Comparison of ENCODE assay signal across 10 mouse cellular contexts in genomic region chr10:58663417-58663816, GRCm38 (mm10). TPM values are rescaled to one million over a fixed set of nuclear protein-coding genes. Genes with fewer than 3 reads are reported as not detected.
A peak's percentile ranks its signal among the peaks of the same experiment; 100 is the strongest.
DNase-seq lines count a peak whose midpoint lies in the region; ATAC-seq and TF ChIP-seq lines count a peak whose summit lies in the region.
"Had no signal": no experiment of that assay in that cellular context is flagged by ENCODE, and none has a peak within 500 bp of the region (broad histone marks: within the 10 kb centered on the region; RNA-seq: fewer than 3 reads in every experiment).

No protein-coding gene starts in this region.

- no peak for TF ChIP-seq CTCF in hindbrain, postnatal 0 days (IDR thresholded peaks at IDR 0.05; ENCODE audit: low read depth)

- H3K4me3 ChIP-seq in hindbrain, postnatal 0 days (ENCODE audit: low read length): no peak overlapping the region
- no peak overlapping the region for H3K4me3 ChIP-seq in liver, embryonic 11.5 days (ENCODE audit: low read depth, low read length)
- H3K4me3 ChIP-seq: layer of hippocampus, adult 2 months; stomach, embryonic 15.5 days had no signal

- H3K27me3 ChIP-seq in hindbrain, postnatal 0 days (ENCODE audit: insufficient read depth, low read length): no peaks in the 10 kb centered on the region
- no peaks in the 10 kb centered on the region for H3K27me3 ChIP-seq in liver, embryonic 11.5 days (replicated peaks; ENCODE audit: control insufficient read depth, insufficient read depth, low read length)
- H3K27me3 ChIP-seq: stomach, embryonic 15.5 days had no signal

- ATAC-seq in hindbrain, postnatal 0 days: peak; percentile 91
- no peak for ATAC-seq in liver, embryonic 11.5 days (replicated peaks; ENCODE audit: low FRiP score)
- ATAC-seq in monocyte, adult 5-6 weeks (replicated peaks; ENCODE audit: insufficient number of reproducible peaks, low FRiP score, low TSS enrichment, poor library complexity, severe bottlenecking): no peak

- no peak overlapping the region for H3K4me2 ChIP-seq in hindbrain, postnatal 0 days (ENCODE audit: low read depth, low read length)
- H3K4me2 ChIP-seq in liver, embryonic 11.5 days: no peak overlapping the region
- H3K4me2 ChIP-seq: stomach, embryonic 15.5 days had no signal

- no peak overlapping the region for H3K9ac ChIP-seq in hindbrain, postnatal 0 days (replicated peaks; ENCODE audit: low read length)
- no peak overlapping the region for H3K9ac ChIP-seq in liver, embryonic 11.5 days (ENCODE audit: low read depth, low read length)
- H3K9ac ChIP-seq: stomach, embryonic 15.5 days had no signal

- no peaks in the 10 kb centered on the region; the same call in 1 of the 2 replicates for H3K4me1 ChIP-seq in hindbrain, postnatal 0 days (ENCODE audit: insufficient read depth, low read length)
- no peaks in the 10 kb centered on the region for H3K4me1 ChIP-seq in liver, embryonic 11.5 days (replicated peaks; ENCODE audit: control insufficient read depth, insufficient read depth, low read length)
- H3K4me1 ChIP-seq: stomach, embryonic 15.5 days had no signal

- peak overlapping the region; percentile 32; the same call in 1 of the 2 replicates for H3K27ac ChIP-seq in hindbrain, postnatal 0 days
- no peak overlapping the region for H3K27ac ChIP-seq in liver, embryonic 11.5 days (ENCODE audit: low read depth, low read length)
- H3K27ac ChIP-seq: layer of hippocampus, adult 2 months had no signal

- no peaks in the 10 kb centered on the region for H3K36me3 ChIP-seq in hindbrain, postnatal 0 days (ENCODE audit: insufficient read depth, low read length)
- H3K36me3 ChIP-seq in liver, embryonic 11.5 days (ENCODE audit: control insufficient read depth, insufficient read depth, low read length): no peaks in the 10 kb centered on the region
- H3K36me3 ChIP-seq: stomach, embryonic 15.5 days had no signal

- DNase-seq in cerebellum, postnatal 10 days: peak; percentile 82 to 90
- no peak for DNase-seq in cerebellum, adult 9-10 months
- peak; percentile 29 to 53 for DNase-seq in left cerebral cortex, postnatal 10 days (ENCODE audit: extremely low spot score in 1 of 2, low spot score in 2 of 2)
- DNase-seq in left cerebral cortex, postnatal 36 days (ENCODE audit: low spot score in 2 of 2): no peak
- DNase-seq in gastrocnemius, adult 18-20 months (ENCODE audit: low spot score): peak; percentile 41
- peak; percentile 78 for DNase-seq in hindbrain, postnatal 0 days (ENCODE audit: low spot score)
- no peak for DNase-seq in liver, embryonic 11.5 days (ENCODE audit: low spot score)

- 39% methylated on average over 6 of the region's 6 CpGs for WGBS in hindbrain, postnatal 0 days
- 87% methylated on average over 6 of the region's 6 CpGs for WGBS in liver, embryonic 11.5 days

- intact Hi-C loops in left cerebral cortex, postnatal 10 days (cut with DNase I): no loop called here
- intact Hi-C loops in left cerebral cortex, postnatal 36 days (cut with DNase I): no loop called here

- no peaks in the 10 kb centered on the region for H3K9me3 ChIP-seq in hindbrain, postnatal 0 days (ENCODE audit: low read length)
- H3K9me3 ChIP-seq in liver, embryonic 11.5 days (ENCODE audit: control insufficient read depth, low read length): no peaks in the 10 kb centered on the region
- H3K9me3 ChIP-seq: stomach, embryonic 15.5 days had no signal

RNA-seq across cellular contexts. Expression of gene Edar, which starts 12.0 kb away (rescaled TPM):
- total RNA-seq in left cerebral cortex, postnatal 10 days (2021): under 1 TPM; 0.41 to 0.43 TPM
- under 1 TPM; 0.49 to 0.50 TPM for total RNA-seq in left cerebral cortex, postnatal 36 days (2021)
- under 1 TPM in 1 of 2 experiments, not detected in 1; 0.14 TPM for total RNA-seq in gastrocnemius, adult 18-20 months (2021)
- total RNA-seq in hindbrain, postnatal 0 days (2014; rRNA removed): 0.11 and 0.16 TPM in 2 replicates
- polyA plus RNA-seq in hindbrain, postnatal 0 days (2015; fragmentation: Nextera tagmentation; extraction: Ambion mirVana): 0.08 TPM in 2 replicates
- polyA plus RNA-seq in liver, embryonic 11.5 days (2014; fragmentation: Nextera tagmentation; extraction: Ambion mirVana): 0.04 TPM in 1 of 2 replicates, not detected in the other
- total RNA-seq in monocyte, adult 5-6 weeks (2017): not detected in 3 replicates

RNA-seq across cellular contexts. Expression of gene Gm17542, which starts 54.6 kb away (rescaled TPM):
- not detected for total RNA-seq in left cerebral cortex, postnatal 10 days (2021)
- not detected for total RNA-seq in left cerebral cortex, postnatal 36 days (2021)
- not detected for total RNA-seq in gastrocnemius, adult 18-20 months (2021)
- total RNA-seq in hindbrain, postnatal 0 days (2014; rRNA removed): not detected in 2 replicates
- not detected in 2 replicates for polyA plus RNA-seq in hindbrain, postnatal 0 days (2015; fragmentation: Nextera tagmentation; extraction: Ambion mirVana)
- not detected in 2 replicates for polyA plus RNA-seq in liver, embryonic 11.5 days (2014; fragmentation: Nextera tagmentation; extraction: Ambion mirVana)
- not detected in 3 replicates for total RNA-seq in monocyte, adult 5-6 weeks (2017)
- total RNA-seq: layer of hippocampus, adult 2 months had no signal
- polyA plus RNA-seq: stomach, embryonic 15.5 days had no signal

Comparison
In these comparisons a context has a peak if more than half of its experiments do, and no peak if none do; other contexts are left out.
1. DNase-seq: peak in cerebellum, postnatal 10 days (2 of 2), left cerebral cortex, postnatal 10 days (2 of 2), gastrocnemius, adult 18-20 months (single experiment) and hindbrain, postnatal 0 days (single experiment); none in cerebellum, adult 9-10 months (single experiment), left cerebral cortex, postnatal 36 days (0 of 2) and liver, embryonic 11.5 days (single experiment).